Mouse (Mus musculus) stomach, embryonic 16.5 days (tissue): ENCODE data around the gene Pm20d1. TPM values are rescaled to one million over a fixed set of nuclear protein-coding genes. Genes with fewer than 3 reads are reported as not detected.
A peak's percentile ranks its signal among the peaks of the same experiment; 100 is the strongest.

Experiments
- ATAC-seq: fragments of 200-750 bp; cut with Nextera tagmentation; 2 replicates; pipeline ENCODE4 v1.8.0; 2017; ENCODE audit warnings: moderate number of reproducible peaks, moderate TSS enrichment; ENCODE audit not compliant: insufficient read depth, low FRiP score
- H3K27ac ChIP-seq: fragments of 300-500 bp; sonication (generic); 2 replicates; pipeline ENCODE4 v1.5.1; 2014; ENCODE audit warnings: low read length
- H3K27me3 ChIP-seq: fragments of 300-500 bp; sonication (generic); 2 replicates; pipeline ENCODE4 v1.6.1; 2014; ENCODE audit warnings: low read length, control low read depth, mixed read lengths; ENCODE audit not compliant: control insufficient read depth, insufficient read depth
- H3K36me3 ChIP-seq: fragments of 300-500 bp; sonication (generic); 2 replicates; pipeline ENCODE4 v1.6.1; 2014; ENCODE audit warnings: low read length; ENCODE audit not compliant: control insufficient read depth, insufficient read depth
- H3K4me1 ChIP-seq: fragments of 300-500 bp; sonication (generic); 2 replicates; pipeline ENCODE4 v1.6.1; 2014; ENCODE audit warnings: low read length, control low read depth, mixed read lengths; ENCODE audit not compliant: control insufficient read depth, insufficient read depth
- H3K4me2 ChIP-seq: fragments of 300-500 bp; sonication (generic); 2 replicates; pipeline ENCODE4 v1.6.1; 2014; ENCODE audit warnings: low read depth, low read length, mixed read lengths
- H3K4me3 ChIP-seq: fragments of 300-500 bp; sonication (generic); replicated peaks from 2 replicates; pipeline ENCODE4 v1.5.1; 2014; ENCODE audit warnings: mild to moderate bottlenecking, low read length
- H3K9ac ChIP-seq: fragments of 300-500 bp; sonication (generic); 2 replicates; pipeline ENCODE4 v1.6.1; 2014; ENCODE audit warnings: low read length
- H3K9me3 ChIP-seq: fragments of 300-500 bp; sonication (generic); replicated peaks from 2 replicates; pipeline ENCODE4 v1.6.1; 2016; ENCODE audit warnings: low read length, control low read depth; ENCODE audit not compliant: control insufficient read depth
- WGBS: fragments of 180-500 bp; shearing (Covaris S2); extraction: QIAGEN DNeasy Blood & Tissue Kit; methylation state at CpG from one replicate; pipeline ENCODE4 v1.1.7; 2014; 5-methylcytosine and 5-hydroxymethylcytosine counted together
- polyA plus RNA-seq: library from polyadenylated mRNA; unstranded; fragments of >200 nt; fragmentation: Nextera tagmentation; extraction: Ambion mirVana; gene quantifications from 2 replicates; pipeline ENCODE4 v1.2.1, GENCODE M21; 2015

The Pm20d1 gene
- polyA plus RNA-seq, 1 experiment from 2014 or later, result 2.7 TPM

- H3K36me3 ChIP-seq, result no peaks in the 10 kb centered on the region
- H3K4me3 ChIP-seq, result peak overlapping the region; percentile 83
- H3K9ac ChIP-seq, result peak overlapping the region; percentile 51; the same call in 1 of the 2 replicates
- H3K9me3 ChIP-seq, result no peaks in the 10 kb centered on the region
- no peak overlapping the region for H3K27ac ChIP-seq
- no peaks in the 10 kb centered on the region for H3K27me3 ChIP-seq
- WGBS, result 38% methylated on average over 5 of the region's 5 CpGs
- peaks cover 13% of the 10 kb centered on the region; the same call in 1 of the 2 replicates for H3K4me1 ChIP-seq
- ATAC-seq, result no peak
- peak overlapping the region; percentile 68 for H3K4me2 ChIP-seq
These were observed 32.1 kb downstream of the Pm20d1 start for GRCm38 (mm10) chr1:131829279-131829678.

DNA sequence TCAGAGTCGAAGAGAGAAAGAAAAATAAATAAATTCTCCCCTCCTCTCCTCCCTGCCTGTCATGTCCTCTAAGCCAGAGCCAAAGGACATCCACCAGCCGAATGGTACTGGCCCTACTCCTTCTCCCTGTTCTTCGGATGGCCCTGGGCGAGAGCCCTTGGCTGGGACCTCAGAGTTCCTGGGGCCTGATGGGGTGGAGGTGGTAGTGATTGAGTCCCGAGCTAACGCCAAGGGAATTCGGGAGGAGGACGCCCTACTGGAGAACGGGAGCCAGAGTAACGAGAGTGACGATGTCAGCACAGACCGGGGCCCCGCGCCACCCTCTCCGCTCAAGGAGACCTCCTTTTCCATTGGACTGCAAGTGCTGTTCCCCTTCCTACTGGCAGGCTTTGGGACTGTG is 33.4 kb downstream of the Pm20d1 start:
- Histone ChIP-seq H3K9me3 (no peaks in the 10 kb centered on the region), H3K36me3 (no peaks in the 10 kb centered on the region), H3K27me3 (no peaks in the 10 kb centered on the region), H3K4me2 (no peak overlapping the region), H3K4me1 (peaks cover 13% of the 10 kb centered on the region; the same call in 1 of the 2 replicates), H3K27ac (no peak overlapping the region), H3K9ac (no peak overlapping the region), H3K4me3 (no peak overlapping the region)
- 82% methylated on average over 15 of the region's 15 CpGs for WGBS
- ATAC-seq, result no peak

DNA sequence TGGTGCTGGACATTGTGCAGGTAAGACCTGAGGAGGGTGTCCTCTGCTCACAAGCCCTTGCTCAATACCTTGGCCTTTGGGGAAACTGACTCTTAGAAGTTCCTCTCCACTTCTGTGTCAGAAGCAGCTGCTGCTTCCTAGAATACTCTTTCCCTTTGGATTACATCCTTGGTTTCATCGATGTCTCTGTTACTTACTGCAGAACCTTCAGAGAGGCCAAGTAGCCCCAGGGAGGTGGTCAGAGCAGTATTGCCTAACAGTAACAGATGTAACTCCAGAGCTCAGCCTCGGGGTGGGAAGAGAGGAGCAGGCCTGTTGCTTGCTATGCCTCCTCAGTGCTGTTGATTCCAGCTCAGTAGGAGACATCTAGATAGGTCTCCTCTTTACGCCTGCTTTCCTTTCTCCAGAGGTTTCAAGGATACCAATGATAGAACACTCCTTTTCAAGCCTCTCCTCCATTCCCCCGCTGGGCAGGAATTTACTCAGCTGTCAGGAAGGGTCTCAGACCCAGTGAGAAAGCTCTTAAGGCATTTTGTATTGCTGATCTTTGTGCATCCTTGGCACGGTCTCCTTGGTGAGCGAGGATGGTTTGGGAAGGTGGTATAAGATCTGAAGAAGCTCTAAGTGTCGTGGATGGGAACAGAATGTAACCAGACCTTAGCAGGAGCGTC is 33.9 kb downstream of the Pm20d1 start:
- Histone ChIP-seq H3K9ac (no peak overlapping the region), H3K27ac (no peak overlapping the region), H3K36me3 (no peaks in the 10 kb centered on the region), H3K4me1 (peaks cover 13% of the 10 kb centered on the region; the same call in 1 of the 2 replicates), H3K9me3 (no peaks in the 10 kb centered on the region), H3K4me3 (no peak overlapping the region), H3K27me3 (no peaks in the 10 kb centered on the region), H3K4me2 (no peak overlapping the region)
- no peak for ATAC-seq
- 82% methylated on average over 8 of the region's 8 CpGs for WGBS

- H3K27ac ChIP-seq, result no peak overlapping the region
- no peak for ATAC-seq
- WGBS, result 71% methylated on average over 3 of the region's 3 CpGs
- no peak overlapping the region for H3K4me2 ChIP-seq
- no peak overlapping the region for H3K9ac ChIP-seq
- H3K4me1 ChIP-seq, result no peaks in the 10 kb centered on the region
- H3K36me3 ChIP-seq, result no peaks in the 10 kb centered on the region
- H3K9me3 ChIP-seq, result no peaks in the 10 kb centered on the region
- no peak overlapping the region for H3K4me3 ChIP-seq
- H3K27me3 ChIP-seq, result no peaks in the 10 kb centered on the region
These were observed 39.9 kb downstream of the Pm20d1 start for GRCm38 (mm10) chr1:131837035-131837434.

DNA sequence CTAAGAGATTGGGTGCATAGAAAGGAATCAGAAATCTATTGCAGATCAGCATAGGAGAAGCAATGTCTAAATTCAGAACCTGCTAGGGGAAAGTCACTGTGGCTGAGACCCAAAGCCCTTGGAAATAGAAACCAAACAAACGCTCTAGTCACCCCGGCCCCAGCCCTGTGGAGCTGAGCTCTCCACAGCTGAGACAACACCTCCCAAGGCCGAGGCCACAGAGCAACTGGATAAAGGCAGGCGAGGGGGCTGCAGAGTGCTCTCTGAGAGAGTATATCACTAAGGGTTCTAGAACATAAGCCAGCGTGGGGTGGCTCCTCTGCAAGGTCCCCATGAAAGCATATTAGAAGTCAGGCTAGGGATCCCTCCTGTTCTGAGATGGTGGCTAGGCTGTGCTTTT is 41.4 kb downstream of the Pm20d1 start:
- Histone ChIP-seq H3K36me3 (no peaks in the 10 kb centered on the region), H3K4me2 (no peak overlapping the region), H3K9ac (no peak overlapping the region), H3K4me3 (no peak overlapping the region), H3K4me1 (no peaks in the 10 kb centered on the region), H3K27ac (no peak overlapping the region), H3K9me3 (no peaks in the 10 kb centered on the region), H3K27me3 (no peaks in the 10 kb centered on the region)
- whole genome bisulfite sequencing, result 63% methylated on average over 5 of the region's 5 CpGs
- peak; percentile 63; the same call in 1 of the 2 replicates for ATAC-seq

DNA sequence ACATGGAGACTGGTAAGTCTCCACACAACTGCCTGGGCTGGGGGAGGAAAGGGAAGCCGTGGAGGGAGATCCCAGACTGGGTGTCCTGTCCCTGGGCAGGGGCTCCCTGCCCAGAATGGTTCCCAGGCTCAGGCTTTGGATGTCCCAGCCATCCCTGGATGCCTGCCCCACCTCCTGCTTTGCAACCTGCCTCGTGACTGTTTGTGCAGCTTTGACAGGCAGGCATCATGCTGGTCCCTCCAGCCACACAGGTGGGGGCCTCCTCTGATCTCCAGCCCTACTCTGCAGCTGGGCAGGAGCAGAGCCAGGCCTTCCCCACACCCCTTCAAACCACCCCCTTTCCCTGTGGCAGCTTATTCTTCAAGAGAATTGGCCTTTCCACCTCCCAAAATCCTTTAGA is 42.1 kb downstream of the Pm20d1 start:
- WGBS, result 56% methylated on average over 2 of the region's 2 CpGs
- H3K4me3 ChIP-seq, result no peak overlapping the region
- H3K36me3 ChIP-seq, result no peaks in the 10 kb centered on the region
- H3K9ac ChIP-seq, result no peak overlapping the region
- no peak overlapping the region for H3K4me2 ChIP-seq
- no peaks in the 10 kb centered on the region for H3K27me3 ChIP-seq
- H3K27ac ChIP-seq, result no peak overlapping the region
- ATAC-seq, result no peak
- H3K4me1 ChIP-seq, result no peaks in the 10 kb centered on the region
- no peaks in the 10 kb centered on the region for H3K9me3 ChIP-seq

DNA sequence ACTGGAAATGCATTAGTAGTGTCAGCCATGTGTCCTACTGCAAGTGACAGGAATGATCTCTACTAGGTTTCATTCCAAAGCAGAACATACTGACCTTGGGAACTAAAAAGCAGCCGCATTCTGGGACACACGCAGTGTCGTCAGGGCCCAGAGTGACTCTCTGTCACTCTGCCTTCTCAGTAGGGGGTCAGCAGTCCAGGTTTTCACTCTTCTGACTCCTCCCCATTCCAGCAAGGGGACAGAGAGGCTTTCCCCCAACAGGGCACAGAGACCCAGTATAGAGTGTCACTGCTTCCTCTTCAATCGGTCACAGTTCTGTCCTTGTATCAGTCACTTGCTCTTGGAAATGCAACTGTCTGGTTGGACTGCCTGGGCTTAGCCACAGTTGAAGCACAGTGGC is 45.0 kb downstream of the Pm20d1 start:
- Histone ChIP-seq H3K9ac (no peak overlapping the region), H3K36me3 (no peaks in the 10 kb centered on the region), H3K4me2 (no peak overlapping the region), H3K27me3 (no peaks in the 10 kb centered on the region), H3K4me3 (no peak overlapping the region), H3K27ac (no peak overlapping the region), H3K9me3 (no peaks in the 10 kb centered on the region), H3K4me1 (no peaks in the 10 kb centered on the region)
- 89% methylated on average over 4 of the region's 4 CpGs for WGBS
- ATAC-seq, result no peak

DNA sequence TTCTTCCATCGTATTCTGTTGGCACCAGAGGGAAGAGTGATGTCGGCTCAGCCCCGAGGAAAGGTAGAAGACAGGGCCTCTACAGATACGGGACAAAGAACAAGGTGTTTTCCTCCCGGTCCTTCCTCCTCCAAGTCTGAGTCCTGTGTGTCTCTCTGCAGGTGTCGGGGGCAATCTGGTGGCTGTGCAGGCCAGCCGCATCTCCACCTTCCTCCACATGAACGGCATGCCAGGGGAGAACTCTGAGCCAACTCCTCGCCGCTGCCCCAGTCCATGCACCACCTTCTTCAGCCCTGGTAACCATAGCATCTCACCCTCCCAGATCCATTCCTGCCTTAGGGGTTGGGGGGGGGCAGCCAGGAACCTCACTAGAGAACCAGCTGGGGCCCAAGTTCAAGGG is 46.6 kb downstream of the Pm20d1 start:
- no peak overlapping the region for H3K9ac ChIP-seq
- no peak for ATAC-seq
- no peaks in the 10 kb centered on the region for H3K36me3 ChIP-seq
- 93% methylated on average over 10 of the region's 10 CpGs for WGBS
- no peaks in the 10 kb centered on the region for H3K9me3 ChIP-seq
- no peaks in the 10 kb centered on the region for H3K27me3 ChIP-seq
- no peak overlapping the region for H3K27ac ChIP-seq
- H3K4me2 ChIP-seq, result no peak overlapping the region
- no peaks in the 10 kb centered on the region for H3K4me1 ChIP-seq
- no peak overlapping the region for H3K4me3 ChIP-seq

DNA sequence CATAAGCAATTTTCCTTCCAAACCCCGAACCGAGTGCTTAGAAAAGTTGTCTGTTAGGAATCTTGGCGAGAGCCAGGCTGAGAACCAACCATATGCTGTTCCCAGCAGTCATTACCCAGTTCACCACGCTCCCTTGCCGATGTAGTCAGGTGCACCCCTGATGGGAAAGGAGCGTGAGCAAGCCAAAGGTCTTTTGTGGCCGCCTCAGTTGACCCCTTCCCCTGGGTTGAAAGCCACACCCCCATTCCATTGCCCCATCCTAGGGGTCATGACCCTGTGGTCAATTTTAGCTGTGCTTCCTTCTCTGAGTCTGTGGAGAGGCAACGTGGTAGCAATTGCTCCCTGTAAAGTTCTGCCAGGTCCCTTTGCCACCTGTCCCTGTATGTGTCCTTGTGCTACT is 47.7 kb downstream of the Pm20d1 start:
- no peaks in the 10 kb centered on the region for H3K36me3 ChIP-seq

More for the DNA sequence above, 47.7 kb downstream of the Pm20d1 start:
- 72% methylated on average over 8 of the region's 8 CpGs for WGBS
- ATAC-seq, result no peak
- Histone ChIP-seq H3K4me2 (no peak overlapping the region), H3K4me1 (no peaks in the 10 kb centered on the region), H3K27me3 (no peaks in the 10 kb centered on the region), H3K9ac (no peak overlapping the region), H3K27ac (no peak overlapping the region), H3K9me3 (no peaks in the 10 kb centered on the region), H3K4me3 (no peak overlapping the region)
